Mouse (Mus musculus): ENCODE measurements at regions not wholly inside any gene's neighbourhood (a gene's known extent, or its start where the extent isn't known, plus 50 kb on each side); places are given as distances from the start of the nearest gene placed in this dataset.

- DNase-seq = no peak
These were observed 378.1 kb upstream of the Cdh19 start for GRCm38 (mm10) chr1:111355435-111355834.

DNA sequence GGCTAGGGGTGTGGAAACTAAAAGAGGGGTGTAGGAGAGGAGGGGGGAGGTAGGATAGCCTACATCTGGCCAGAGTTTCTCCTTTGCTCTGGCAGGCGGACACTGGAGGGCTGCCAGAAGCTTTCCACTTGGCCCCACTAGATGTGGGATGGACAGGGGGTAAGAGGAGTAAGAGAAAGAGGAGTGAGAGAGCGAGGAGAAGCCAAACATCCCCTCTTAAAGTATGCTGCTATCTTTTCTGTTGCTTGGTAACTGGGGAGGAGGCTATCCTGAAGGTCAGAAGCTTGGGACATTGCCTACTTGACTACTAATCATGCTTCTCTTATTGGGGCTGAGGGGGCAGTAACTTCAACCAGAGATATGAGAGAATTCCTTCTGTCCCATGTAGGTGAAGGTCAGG is 360.5 kb upstream of the Cdh19 start:
- DNase-seq = peak in 1 of 2 experiments; percentile 4

GRCm38 (mm10) chr1:111302268-111302667 is 324.9 kb upstream of the Cdh19 start:
- DNase-seq = no peak

- no peak for DNase-seq
These were observed 309.0 kb upstream of the Cdh19 start for GRCm38 (mm10) chr1:111286385-111286784.

- no peak for DNase-seq
These were observed 308.5 kb upstream of the Cdh19 start for GRCm38 (mm10) chr1:111285916-111286315.

DNA sequence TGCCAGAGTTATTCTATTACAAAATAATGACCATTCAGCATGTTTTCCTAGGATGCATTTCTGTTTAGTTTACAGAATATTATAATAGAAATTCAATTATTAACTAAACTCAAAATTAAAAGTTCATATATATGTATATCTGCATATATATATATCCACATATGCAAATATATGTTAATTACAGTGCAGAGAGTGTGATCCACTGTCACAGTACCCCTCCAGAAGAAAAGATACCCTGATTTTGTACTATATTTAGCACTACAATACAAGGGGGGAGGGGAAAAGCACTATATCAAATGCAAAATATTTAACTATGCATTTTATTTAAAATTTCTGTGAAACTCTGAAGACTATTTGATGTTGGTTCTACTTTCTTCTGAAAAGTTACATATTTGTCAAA is 265.4 kb upstream of the Cdh19 start:
- DNase-seq = no peak

DNA sequence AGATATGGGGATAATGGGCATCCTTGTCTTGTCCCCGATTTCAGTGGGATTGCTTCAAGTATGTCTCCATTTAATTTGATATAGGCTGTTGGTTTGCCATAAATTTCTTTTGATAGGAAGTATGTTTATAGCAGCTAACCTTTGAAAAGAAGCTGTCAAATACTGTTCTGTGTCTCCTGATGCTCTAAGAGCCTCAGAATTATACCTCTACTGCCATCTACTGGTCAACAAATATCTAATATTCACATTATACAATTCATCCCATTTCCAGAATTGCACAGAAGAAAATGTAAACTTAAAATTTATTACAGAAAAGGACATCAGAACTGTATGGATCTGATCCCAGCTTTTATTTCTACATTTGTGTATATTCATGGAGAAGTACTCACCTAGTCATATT is 265.0 kb upstream of the Cdh19 start:
- DNase-seq = no peak

All from heart, adult 18-20 months (tissue).